Mouse (Mus musculus): ENCODE measurements around the gene Maff.

The Maff gene

GRCm38 (mm10) chr15:79329979-79330363, 16.4 kb upstream of the Maff start:
- no peak for DNase-seq (ENCODE audit: low spot score in 2 of 2)

GRCm38 (mm10) chr15:79330521-79330920, 15.9 kb upstream of the Maff start:
- no peak for DNase-seq (ENCODE audit: low spot score in 2 of 2)

- DNase-seq (ENCODE audit: low spot score in 2 of 2), result no peak
These were observed 13.0 kb upstream of the Maff start for GRCm38 (mm10) chr15:79333409-79333808.

DNA sequence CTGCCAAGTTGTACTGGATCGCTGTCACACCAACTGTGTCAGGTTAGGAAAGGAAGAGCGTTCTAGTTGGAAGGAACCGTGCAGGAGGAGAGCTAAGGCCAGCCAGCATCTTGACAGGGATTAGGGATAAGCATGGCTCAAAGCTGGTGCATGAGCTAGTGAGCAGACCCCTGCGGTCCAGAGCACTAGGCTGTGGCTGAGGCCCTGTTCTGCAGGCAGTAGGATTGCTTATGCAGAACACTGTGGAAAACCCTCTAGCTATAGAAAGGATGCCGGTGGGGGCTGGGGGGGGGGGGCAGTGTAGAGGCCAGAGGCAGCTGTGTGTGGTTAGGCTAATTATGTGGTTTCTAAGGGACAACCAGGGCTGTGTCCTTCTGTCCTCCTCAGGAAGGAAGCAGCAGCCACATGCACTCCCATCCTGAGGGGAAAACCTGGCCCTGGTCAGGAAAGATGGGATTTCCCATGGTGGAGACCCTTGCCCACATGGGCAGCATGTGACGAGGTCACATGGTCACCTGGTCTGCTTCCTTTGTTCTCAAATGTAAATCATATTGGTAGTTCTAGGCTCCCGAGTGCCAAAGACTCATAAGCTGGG, 11.3 kb upstream of the Maff start:
- no peak for DNase-seq (ENCODE audit: low spot score in 2 of 2)

- DNase-seq (ENCODE audit: low spot score in 2 of 2), result no peak
These were observed 7.4 kb upstream of the Maff start for GRCm38 (mm10) chr15:79338978-79339377.

DNA sequence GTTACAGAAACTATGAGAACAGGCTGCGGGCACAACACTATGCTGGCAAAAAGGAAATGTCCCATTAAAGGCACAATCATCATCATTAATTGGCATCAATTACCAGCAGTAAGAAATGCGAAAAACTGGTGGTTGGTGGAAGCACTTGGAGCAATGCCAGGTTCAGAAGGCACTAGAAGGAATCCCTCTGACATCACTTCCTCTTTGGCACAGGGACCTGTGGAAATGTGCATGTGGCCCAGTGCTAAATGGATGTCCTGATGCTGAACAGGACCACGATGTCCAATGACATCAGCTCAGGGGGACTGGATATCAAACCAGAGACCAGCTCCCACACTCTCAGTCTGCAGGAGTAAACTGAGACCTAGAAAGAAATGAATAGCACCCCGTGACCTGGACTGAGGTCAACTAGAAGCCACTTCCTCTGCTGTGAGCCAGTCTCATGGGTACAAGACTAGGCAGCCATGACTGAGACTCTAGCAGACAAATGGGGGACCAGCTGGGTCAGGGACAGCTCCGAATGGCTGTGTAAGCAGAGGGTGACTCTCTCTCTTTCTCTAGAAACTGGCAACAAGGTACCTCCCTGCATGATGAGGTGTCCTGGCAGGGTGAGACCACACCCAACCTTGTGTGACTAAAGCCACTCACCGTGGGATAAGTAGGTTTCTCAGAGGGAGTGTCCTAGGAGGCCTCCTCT, 3.6 kb upstream of the Maff start:
- no peak for DNase-seq (ENCODE audit: low spot score in 2 of 2)

DNA sequence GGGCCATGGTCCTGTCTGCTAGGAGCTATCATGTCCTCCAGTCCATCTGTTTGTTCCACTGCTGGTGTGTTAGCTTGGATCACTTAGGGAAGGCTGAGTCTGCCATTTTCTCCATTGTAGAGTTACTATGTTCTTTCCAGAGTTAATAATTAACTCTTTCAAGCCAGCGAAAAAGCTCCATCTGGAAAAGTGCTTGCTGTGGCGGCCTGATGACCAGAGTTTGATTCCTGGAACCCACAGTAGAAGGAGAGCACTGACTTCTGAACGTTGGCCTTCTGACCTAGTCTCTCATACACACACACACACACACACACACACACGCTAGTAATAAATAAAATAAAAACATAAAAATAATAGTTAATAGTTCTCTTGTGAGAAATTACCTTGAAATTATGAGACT, 1.8 kb upstream of the Maff start:
- DNase-seq (ENCODE audit: low spot score in 2 of 2), result no peak

GRCm38 (mm10) chr15:79347165-79347844, 884 bp downstream of the Maff start:
- peak; percentile 64 to 69 for DNase-seq (ENCODE audit: low spot score in 2 of 2)

- DNase-seq (ENCODE audit: low spot score in 2 of 2), result no peak
These were observed 1.6 kb downstream of the Maff start for GRCm38 (mm10) chr15:79347845-79348506.

- no peak for DNase-seq (ENCODE audit: low spot score in 2 of 2)
These were observed 2.2 kb downstream of the Maff start for GRCm38 (mm10) chr15:79348651-79349050.

- DNase-seq (ENCODE audit: low spot score in 2 of 2), result no peak
These were observed 4.4 kb downstream of the Maff start for GRCm38 (mm10) chr15:79350866-79351265.

DNA sequence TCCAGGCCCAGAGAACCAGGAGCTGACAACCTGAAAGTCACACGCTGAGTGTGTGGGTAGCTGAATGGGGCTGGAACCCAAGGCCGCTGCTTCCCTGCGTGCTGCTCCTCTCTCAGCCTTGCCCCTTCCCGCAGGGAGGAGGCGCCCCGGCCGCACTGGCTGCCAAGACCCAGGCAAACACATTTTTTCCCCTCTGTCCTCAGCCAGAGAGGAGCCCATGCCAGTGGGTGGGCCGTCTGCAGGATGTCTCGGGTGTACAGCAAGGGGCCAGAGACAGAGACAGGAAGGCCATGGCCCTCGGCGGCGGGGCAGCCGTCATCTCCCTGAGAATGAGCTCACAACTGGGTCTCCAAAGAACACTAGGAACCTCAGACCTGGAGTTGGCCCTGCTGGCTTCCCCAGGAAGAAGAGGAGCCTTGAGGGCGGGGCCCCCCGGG, 4.9 kb downstream of the Maff start:
- no peak for DNase-seq (ENCODE audit: low spot score in 2 of 2)

GRCm38 (mm10) chr15:79352479-79352878, 6.1 kb downstream of the Maff start:
- DNase-seq (ENCODE audit: low spot score in 2 of 2), result no peak

DNA sequence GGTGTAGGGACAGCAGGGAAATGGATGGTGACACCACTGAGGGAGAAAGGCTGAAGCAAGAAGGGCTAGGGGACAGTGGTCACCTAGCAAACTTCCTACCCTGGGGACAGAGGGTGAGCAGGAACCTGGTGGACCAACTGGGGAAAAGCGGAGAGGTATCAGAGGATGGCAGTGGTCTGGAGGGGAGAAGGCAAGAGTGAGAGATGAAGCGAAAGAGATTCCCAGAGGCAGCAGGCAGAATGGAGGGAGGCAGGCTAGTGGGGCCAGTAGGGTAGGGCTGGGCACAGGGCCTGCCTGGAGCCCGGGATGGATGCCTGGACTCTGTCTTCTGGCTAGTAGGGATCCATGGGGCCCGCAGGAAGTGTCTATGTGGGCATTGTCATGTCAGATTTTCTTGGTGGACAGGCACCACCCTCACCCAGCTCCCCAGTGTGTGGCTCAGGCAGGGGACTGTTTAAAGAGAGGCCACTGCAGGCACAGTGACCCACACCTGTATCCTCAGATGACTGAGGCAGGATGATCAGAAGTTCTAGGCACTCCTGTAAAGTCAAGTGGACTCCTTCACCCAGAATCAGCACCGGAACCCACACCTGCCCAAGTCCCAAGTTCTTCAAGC, 7.4 kb downstream of the Maff start:
- DNase-seq (ENCODE audit: low spot score in 2 of 2), result no peak

DNA sequence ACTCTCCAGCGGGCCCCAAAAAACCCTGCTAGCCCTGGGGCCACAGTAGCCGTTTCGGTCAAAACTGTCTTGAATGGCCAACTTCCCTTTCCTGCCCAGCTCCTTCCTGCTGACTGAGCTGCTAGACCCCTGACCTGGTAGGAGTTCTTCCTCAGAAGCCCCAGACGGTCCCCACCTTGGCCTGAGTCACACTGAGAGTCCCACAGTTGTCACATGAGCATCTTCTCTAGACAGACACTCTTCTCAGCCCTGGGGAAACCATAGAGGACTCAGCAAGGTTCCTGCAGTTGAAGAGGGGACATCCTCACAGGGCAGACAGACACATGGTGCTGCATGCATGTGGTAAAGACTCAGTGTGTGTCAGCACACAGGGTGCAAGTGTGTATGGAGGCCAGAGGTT, 8.2 kb downstream of the Maff start:
- DNase-seq (ENCODE audit: low spot score in 2 of 2), result no peak

DNA sequence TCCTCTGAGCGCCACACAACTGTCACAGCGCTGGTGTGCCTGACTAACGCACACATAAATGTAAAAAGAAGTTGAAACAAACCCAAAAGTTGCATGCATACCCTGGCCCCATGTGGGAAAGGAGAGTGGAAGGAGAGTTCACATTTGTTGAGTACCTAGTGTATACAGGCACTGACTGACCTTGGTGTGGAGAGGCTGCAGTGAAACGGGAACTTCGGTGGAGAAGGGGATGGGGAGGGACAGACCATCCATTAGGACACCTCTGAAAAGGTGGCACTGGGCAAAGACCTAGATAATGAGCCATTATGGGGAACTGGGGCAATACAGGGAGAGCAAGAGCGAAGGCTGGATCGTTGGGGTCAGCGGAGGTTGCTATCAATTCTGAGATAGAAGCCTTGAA, 10.1 kb downstream of the Maff start:
- DNase-seq (ENCODE audit: low spot score in 2 of 2), result no peak

DNA sequence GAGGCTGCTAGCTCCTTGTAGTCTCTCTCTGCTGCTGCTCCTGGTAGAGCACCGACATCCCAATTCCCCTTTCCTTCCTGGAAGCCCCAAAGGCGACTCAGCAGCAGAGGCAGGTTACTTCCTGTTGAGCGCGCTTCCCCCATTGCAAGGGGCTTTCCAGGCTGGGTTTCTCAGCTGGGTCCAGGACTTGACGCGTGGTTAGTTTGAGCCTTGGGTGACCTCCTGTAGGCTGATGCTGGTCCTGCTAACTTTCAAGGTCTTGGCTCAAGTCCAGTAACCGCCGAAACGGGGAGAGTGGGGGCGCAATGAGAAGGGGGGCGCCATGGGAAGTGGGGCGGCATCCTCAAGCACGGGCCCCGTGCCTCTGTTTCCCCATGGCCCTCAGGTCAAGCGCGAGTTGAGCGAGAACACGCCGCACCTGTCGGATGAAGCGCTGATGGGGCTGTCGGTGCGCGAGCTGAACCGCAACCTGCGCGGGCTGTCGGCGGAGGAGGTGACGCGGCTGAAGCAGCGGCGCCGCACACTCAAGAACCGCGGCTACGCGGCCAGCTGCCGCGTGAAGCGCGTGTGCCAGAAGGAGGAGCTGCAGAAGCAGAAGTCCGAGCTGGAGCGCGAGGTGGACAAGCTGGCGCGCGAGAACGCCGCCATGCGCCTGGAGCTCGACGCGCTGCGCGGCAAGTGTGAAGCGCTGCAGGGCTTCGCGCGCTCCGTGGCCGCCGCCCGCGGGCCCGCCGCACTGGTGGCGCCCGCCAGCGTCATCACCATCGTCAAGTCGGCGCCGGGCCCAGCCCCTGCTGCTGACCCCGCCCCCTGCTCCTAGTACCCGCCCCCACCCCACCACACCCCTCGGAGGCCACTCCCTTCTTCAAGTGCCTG, 10.9 kb downstream of the Maff start:
- DNase-seq (ENCODE audit: low spot score in 2 of 2), result peak; percentile 22 to 45

GRCm38 (mm10) chr15:79357974-79358690, 11.7 kb downstream of the Maff start:
- DNase-seq (ENCODE audit: low spot score in 2 of 2), result no peak

DNA sequence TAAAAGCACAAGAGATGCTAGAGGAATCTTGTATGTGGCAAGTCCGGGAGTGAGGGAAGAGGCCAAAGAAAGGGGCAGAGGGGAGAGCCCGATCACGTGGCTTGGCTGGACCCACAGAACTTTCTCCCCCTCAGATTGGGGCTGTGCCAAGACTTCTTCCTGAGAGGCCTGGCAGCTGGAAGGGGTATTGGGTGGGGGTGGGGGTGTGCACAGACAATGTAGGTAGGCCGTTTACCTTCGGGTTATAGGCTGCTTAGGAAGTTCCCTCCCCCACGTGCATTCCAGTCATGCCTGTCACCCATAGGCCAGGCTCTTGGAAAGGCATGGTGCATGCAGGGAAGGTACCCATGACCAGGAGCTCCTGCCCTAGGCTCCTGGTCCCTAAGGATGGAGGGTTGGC, 13.5 kb downstream of the Maff start:
- DNase-seq (ENCODE audit: low spot score in 2 of 2), result no peak

DNA sequence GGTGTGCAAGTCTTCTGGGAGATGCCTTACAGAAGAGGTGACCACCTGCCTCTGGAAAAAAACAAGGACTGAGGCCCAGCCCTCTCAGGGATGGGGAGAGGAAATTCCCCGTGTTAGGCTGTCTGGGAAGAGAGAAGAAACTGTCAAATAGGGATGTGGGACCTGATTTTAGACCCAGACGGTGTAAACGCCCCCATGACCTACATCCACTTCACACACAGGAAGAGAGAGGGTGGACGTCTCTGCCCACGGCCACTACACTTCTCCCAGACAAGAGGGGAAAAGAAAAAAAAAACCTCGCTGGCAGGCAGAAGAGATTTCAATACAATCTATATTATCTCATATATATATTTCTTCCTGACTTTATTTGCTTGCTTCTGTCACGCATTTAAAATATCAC, 13.9 kb downstream of the Maff start:
- DNase-seq (ENCODE audit: low spot score in 2 of 2), result no peak

DNA sequence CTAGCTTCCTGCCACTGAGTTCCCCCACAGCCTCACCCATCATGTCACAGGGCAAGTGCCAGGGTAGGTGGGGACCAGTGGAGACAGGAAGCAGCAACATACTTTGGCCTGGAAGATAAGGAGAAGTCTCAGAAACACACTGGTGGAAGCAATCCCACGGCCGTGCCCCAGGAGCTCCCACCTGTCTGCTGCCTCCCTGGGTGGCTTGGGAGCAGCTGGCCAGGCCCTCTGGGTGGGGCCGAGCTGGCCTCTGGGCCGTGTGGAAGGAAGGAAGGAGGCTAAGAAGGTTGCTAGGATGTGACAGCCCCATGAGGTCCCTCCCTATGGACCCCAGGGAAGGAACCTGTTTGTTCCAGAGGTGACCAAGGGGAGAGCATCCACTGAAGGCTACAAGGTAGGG, 14.6 kb downstream of the Maff start:
- DNase-seq (ENCODE audit: low spot score in 2 of 2), result no peak

Data from frontal cortex, postnatal 25 days (tissue).